Mouse (Mus musculus): ENCODE measurements around the gene Skp1a.

Skp1a gene

GRCm38 (mm10) chr11:52278991-52279390 is 47.2 kb downstream of the Skp1a start:
- peak in 1 of 2 experiments; percentile 51 for DNase-seq

GRCm38 (mm10) chr11:52279611-52280145 is 47.9 kb downstream of the Skp1a start:
- DNase-seq, result peak in 1 of 2 experiments; percentile 57

- DNase-seq, result peak in 1 of 2 experiments; percentile 55
Observed at GRCm38 (mm10) chr11:52280566-52281455, 49.0 kb downstream of the Skp1a start.

- peak in 1 of 2 experiments; percentile 51 for DNase-seq
Observed at GRCm38 (mm10) chr11:52281568-52282328, 50.0 kb downstream of the Skp1a start.

- DNase-seq, result peak; percentile 77 to 89
Observed at GRCm38 (mm10) chr11:52282420-52282773, 50.6 kb downstream of the Skp1a start.

GRCm38 (mm10) chr11:52282774-52283595 is 51.2 kb downstream of the Skp1a start, which contains the start of gene Tcf7:
Gene Tcf7 (minus strand): TSS chr11:52283014.
- peak in 1 of 2 experiments; percentile 69 for DNase-seq

GRCm38 (mm10) chr11:52283596-52284571 is 52.1 kb downstream of the Skp1a start:
- DNase-seq, result peak in 1 of 2 experiments; percentile 74

GRCm38 (mm10) chr11:52286301-52286957 is 54.6 kb downstream of the Skp1a start:
- no peak for DNase-seq

- no peak for DNase-seq
Observed at GRCm38 (mm10) chr11:52286958-52287305, 55.1 kb downstream of the Skp1a start.

- DNase-seq, result peak in 1 of 2 experiments; percentile 57
Observed at GRCm38 (mm10) chr11:52292346-52292745, 60.6 kb downstream of the Skp1a start.

GRCm38 (mm10) chr11:52292894-52293293 is 61.1 kb downstream of the Skp1a start:
- peak in 1 of 2 experiments; percentile 69 for DNase-seq

- no peak for DNase-seq
Observed at GRCm38 (mm10) chr11:52294103-52294502, 62.3 kb downstream of the Skp1a start.
